Mouse (Mus musculus) embryonic facial prominence, embryonic 10.5 days (tissue): ENCODE measurements at regions not wholly inside any gene's neighbourhood (a gene's known extent, or its start where the extent isn't known, plus 50 kb on each side); places are given as distances from the start of the nearest gene placed in this dataset.
"Not testable (repeated sequence)": the region's sequence is repeated elsewhere in the genome, so short reads cannot be mapped to it uniquely, and the experiment has no call there.

Source experiments
- DNase-seq: peaks from one replicate; pipeline ENCODE4 v3.0.0-alpha.2; 2017; ENCODE audit warnings: low spot score
- H3K27ac ChIP-seq: fragments of 300-500 bp; sonication (generic); replicated peaks from 2 replicates; pipeline ENCODE4 v1.5.1; 2016; ENCODE audit warnings: mild to moderate bottlenecking
- H3K27me3 ChIP-seq: fragments of 300-500 bp; sonication (generic); replicated peaks from 2 replicates; pipeline ENCODE4 v1.6.1; 2016; ENCODE audit warnings: low read depth, mild to moderate bottlenecking; ENCODE audit not compliant: poor library complexity, severe bottlenecking
- H3K36me3 ChIP-seq: fragments of 300-500 bp; sonication (generic); replicated peaks from 2 replicates; pipeline ENCODE4 v1.6.1; 2016; ENCODE audit warnings: mild to moderate bottlenecking, moderate library complexity
- H3K4me1 ChIP-seq: fragments of 300-500 bp; sonication (generic); 2 replicates; pipeline ENCODE4 v1.6.1; 2016
- H3K4me3 ChIP-seq: fragments of 300-500 bp; sonication (generic); 2 replicates; pipeline ENCODE4 v1.5.1; 2016; ENCODE audit warnings: mild to moderate bottlenecking, moderate library complexity
- H3K9me3 ChIP-seq: fragments of 300-500 bp; sonication (generic); 2 replicates; pipeline ENCODE4 v1.6.1; 2016; ENCODE audit warnings: mild to moderate bottlenecking
- WGBS: fragments of 180-500 bp; shearing (Covaris S2); methylation state at CpG from one replicate; pipeline ENCODE4 v1.1.7; 2016; 5-methylcytosine and 5-hydroxymethylcytosine counted together

- no peak for DNase-seq
- H3K4me3 ChIP-seq = no peak overlapping the region
- H3K4me1 ChIP-seq = no peaks in the 10 kb centered on the region
- no peaks in the 10 kb centered on the region for H3K36me3 ChIP-seq
- no peaks in the 10 kb centered on the region for H3K9me3 ChIP-seq
- no peaks in the 10 kb centered on the region for H3K27me3 ChIP-seq
- H3K27ac ChIP-seq = no peak overlapping the region
- WGBS = 84% methylated on average over 3 of the region's 3 CpGs
These were observed 186.3 kb upstream of the Cldn34b3 start for GRCm38 (mm10) chrX:76077781-76078180.

- Histone ChIP-seq H3K9me3 (no peaks in the 10 kb centered on the region), H3K36me3 (no peaks in the 10 kb centered on the region), H3K4me3 (no peak overlapping the region), H3K4me1 (no peaks in the 10 kb centered on the region), H3K27ac (no peak overlapping the region), H3K27me3 (no peaks in the 10 kb centered on the region)
- WGBS = 80% methylated on average over 4 of the region's 4 CpGs
- no peak for DNase-seq
These were observed 181.4 kb upstream of the Cldn34b3 start for GRCm38 (mm10) chrX:76082670-76083069.

- Histone ChIP-seq H3K9me3 (no peaks in the 10 kb centered on the region), H3K27me3 (no peaks in the 10 kb centered on the region), H3K36me3 (no peaks in the 10 kb centered on the region), H3K27ac (no peak overlapping the region), H3K4me1 (no peaks in the 10 kb centered on the region), H3K4me3 (no peak overlapping the region)
- no peak for DNase-seq
- WGBS = 66% methylated on average over 4 of the region's 4 CpGs
These were observed 153.2 kb upstream of the Cldn34b3 start for GRCm38 (mm10) chrX:76110763-76111474.

- H3K9me3 ChIP-seq = no peaks in the 10 kb centered on the region
- WGBS = 50% methylated on average over 1 of the region's 1 CpGs
- H3K4me3 ChIP-seq = no peak overlapping the region
- no peak for DNase-seq
- no peaks in the 10 kb centered on the region for H3K4me1 ChIP-seq
- H3K36me3 ChIP-seq = no peaks in the 10 kb centered on the region
- no peaks in the 10 kb centered on the region for H3K27me3 ChIP-seq
- H3K27ac ChIP-seq = no peak overlapping the region
These were observed 148.0 kb upstream of the Cldn34b3 start for GRCm38 (mm10) chrX:76116086-76116485.

GRCm38 (mm10) chrX:76116562-76116961 is 147.5 kb upstream of the Cldn34b3 start:
- Histone ChIP-seq H3K27me3 (no peaks in the 10 kb centered on the region), H3K4me3 (no peak overlapping the region), H3K36me3 (no peaks in the 10 kb centered on the region), H3K9me3 (no peaks in the 10 kb centered on the region), H3K4me1 (no peaks in the 10 kb centered on the region), H3K27ac (no peak overlapping the region)
- DNase-seq = no peak
- 64% methylated on average over 1 of the region's 1 CpGs for WGBS

GRCm38 (mm10) chrX:76120936-76121335 is 143.2 kb upstream of the Cldn34b3 start:
- Histone ChIP-seq H3K4me3 (no peak overlapping the region), H3K36me3 (no peaks in the 10 kb centered on the region), H3K4me1 (no peaks in the 10 kb centered on the region), H3K27ac (no peak overlapping the region), H3K9me3 (no peaks in the 10 kb centered on the region), H3K27me3 (no peaks in the 10 kb centered on the region)
- no peak for DNase-seq
- WGBS = 32% methylated on average over 3 of the region's 3 CpGs

- DNase-seq = no peak
- Histone ChIP-seq H3K36me3 (no peaks in the 10 kb centered on the region), H3K4me1 (no peaks in the 10 kb centered on the region), H3K4me3 (no peak overlapping the region), H3K27ac (no peak overlapping the region), H3K9me3 (no peaks in the 10 kb centered on the region), H3K27me3 (no peaks in the 10 kb centered on the region)
- WGBS = 41% methylated on average over 2 of the region's 2 CpGs
These were observed 140.7 kb upstream of the Cldn34b3 start for GRCm38 (mm10) chrX:76123355-76123754.

GRCm38 (mm10) chrX:76137729-76138128 is 126.4 kb upstream of the Cldn34b3 start:
- 48% methylated on average over 2 of the region's 2 CpGs for WGBS
- no peak for DNase-seq

GRCm38 (mm10) chrX:76141022-76141421 is 123.1 kb upstream of the Cldn34b3 start:
- WGBS = 66% methylated on average over 2 of the region's 2 CpGs
- Histone ChIP-seq H3K36me3 (no peaks in the 10 kb centered on the region), H3K4me1 (no peaks in the 10 kb centered on the region), H3K27me3 (no peaks in the 10 kb centered on the region), H3K27ac (no peak overlapping the region), H3K9me3 (no peaks in the 10 kb centered on the region), H3K4me3 (no peak overlapping the region)
- no peak for DNase-seq

More at GRCm38 (mm10) chrX:76137729-76138128, 126.4 kb upstream of the Cldn34b3 start:
- Histone ChIP-seq H3K4me3 (no peak overlapping the region), H3K9me3 (0 out of 2 replicates have a peak, but pooled peaks cover 2% of the 10 kb centered on the region), H3K4me1 (no peaks in the 10 kb centered on the region), H3K36me3 (no peaks in the 10 kb centered on the region), H3K27ac (no peak overlapping the region), H3K27me3 (no peaks in the 10 kb centered on the region)

GRCm38 (mm10) chrX:76174806-76175205 is 89.3 kb upstream of the Cldn34b3 start:
- not testable (repeated sequence) for H3K9me3 ChIP-seq, H3K4me3 ChIP-seq, DNase-seq, H3K4me1 ChIP-seq, H3K27me3 ChIP-seq, H3K36me3 ChIP-seq, H3K27ac ChIP-seq
- WGBS = 64% methylated on average over 2 of the region's 2 CpGs

- Histone ChIP-seq H3K27me3 (no peaks in the 10 kb centered on the region), H3K4me1 (no peaks in the 10 kb centered on the region), H3K36me3 (no peaks in the 10 kb centered on the region), H3K27ac (no peak overlapping the region), H3K9me3 (no peaks in the 10 kb centered on the region), H3K4me3 (no peak overlapping the region)
- no peak for DNase-seq
- WGBS = 88% methylated on average over 4 of the region's 4 CpGs
These were observed 82.5 kb upstream of the Cldn34b3 start for GRCm38 (mm10) chrX:76181446-76182148.

- Histone ChIP-seq H3K27ac (no peak overlapping the region), H3K27me3 (no peaks in the 10 kb centered on the region), H3K4me1 (no peaks in the 10 kb centered on the region), H3K9me3 (no peaks in the 10 kb centered on the region), H3K36me3 (no peaks in the 10 kb centered on the region), H3K4me3 (no peak overlapping the region)
- no peak for DNase-seq
- 79% methylated on average over 1 of the region's 1 CpGs for WGBS
These were observed 63.5 kb upstream of the Cldn34b3 start for GRCm38 (mm10) chrX:76200607-76201006.

- Histone ChIP-seq H3K9me3 (no peaks in the 10 kb centered on the region), H3K4me1 (no peaks in the 10 kb centered on the region), H3K36me3 (no peaks in the 10 kb centered on the region), H3K27ac (no peak overlapping the region), H3K27me3 (no peaks in the 10 kb centered on the region), H3K4me3 (no peak overlapping the region)
- peak; percentile 33 for DNase-seq
- 24% methylated on average over 4 of the region's 4 CpGs for WGBS
These were observed 62.7 kb upstream of the Cldn34b3 start for GRCm38 (mm10) chrX:76201366-76201765.
